Mouse (Mus musculus) kidney, embryonic 15.5 days (tissue): ENCODE data around the gene Olfr5. TPM values are rescaled to one million over a fixed set of nuclear protein-coding genes. Genes with fewer than 3 reads are reported as not detected.
"Not testable (repeated sequence)": the region's sequence is repeated elsewhere in the genome, so short reads cannot be mapped to it uniquely, and the experiment has no call there.

ENCODE experiments used
- ATAC-seq: fragments of 200-750 bp; cut with Nextera tagmentation; replicated peaks from 2 replicates; pipeline ENCODE4 v1.8.0; 2017; ENCODE audit warnings: moderate TSS enrichment; ENCODE audit not compliant: low FRiP score
- H3K27ac ChIP-seq: fragments of 300-500 bp; sonication (generic); 2 replicates; pipeline ENCODE4 v1.5.1; 2015; ENCODE audit warnings: mild to moderate bottlenecking, inconsistent platforms
- H3K27me3 ChIP-seq: fragments of 300-500 bp; sonication (generic); 2 replicates; pipeline ENCODE4 v1.6.1; 2015; ENCODE audit warnings: inconsistent platforms
- H3K36me3 ChIP-seq: fragments of 300-500 bp; sonication (generic); 2 replicates; pipeline ENCODE4 v1.6.1; 2015; ENCODE audit warnings: inconsistent platforms
- H3K4me1 ChIP-seq: fragments of 300-500 bp; sonication (generic); 2 replicates; pipeline ENCODE4 v1.6.1; 2015; ENCODE audit warnings: inconsistent platforms
- H3K4me2 ChIP-seq: fragments of 300-500 bp; sonication (generic); 2 replicates; pipeline ENCODE4 v1.6.1; 2015; ENCODE audit warnings: moderate library complexity, mild to moderate bottlenecking, inconsistent platforms
- H3K4me3 ChIP-seq: fragments of 300-500 bp; sonication (generic); replicated peaks from 2 replicates; pipeline ENCODE4 v1.5.1; 2015; ENCODE audit warnings: mild to moderate bottlenecking, inconsistent platforms
- H3K9ac ChIP-seq: fragments of 300-500 bp; sonication (generic); 2 replicates; pipeline ENCODE4 v1.6.1; 2015; ENCODE audit warnings: mild to moderate bottlenecking, inconsistent platforms
- H3K9me3 ChIP-seq: fragments of 300-500 bp; sonication (generic); replicated peaks from 2 replicates; pipeline ENCODE4 v1.6.1; 2016; ENCODE audit warnings: inconsistent platforms
- WGBS: fragments of 180-500 bp; shearing (Covaris S2); methylation state at CpG from one replicate; pipeline ENCODE4 v1.1.7; 2015; ENCODE audit warnings: mixed read lengths; 5-methylcytosine and 5-hydroxymethylcytosine counted together
- polyA plus RNA-seq: library from polyadenylated mRNA; unstranded; fragments of >200 nt; fragmentation: Nextera tagmentation; extraction: Ambion mirVana; gene quantifications from 2 replicates; pipeline ENCODE4 v1.2.1, GENCODE M21; 2015

The Olfr5 gene
- not detected in 2 replicates for polyA plus RNA-seq

DNA sequence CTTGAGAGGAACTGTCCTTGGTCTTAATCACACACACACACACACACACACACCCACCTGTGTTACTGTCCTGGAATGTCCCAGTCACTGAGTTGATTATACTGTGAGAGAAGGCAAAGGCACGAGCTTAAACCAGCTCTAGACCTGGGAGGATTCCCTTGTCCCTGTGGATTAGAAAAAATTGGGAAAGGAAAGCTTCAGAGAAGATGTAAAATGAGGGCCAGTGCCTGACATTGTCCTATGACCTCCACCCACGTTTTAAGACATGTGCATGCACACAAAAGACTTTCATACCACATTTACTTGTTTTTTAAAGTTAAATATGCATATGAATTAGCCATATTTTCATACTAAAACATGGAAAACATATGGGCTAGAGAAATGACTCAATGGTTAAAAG, at the start of gene Olfr5:
Gene Olfr5, minus strand, starts transcription at position 101 of the 400 bp plus-strand sequence.
- no peak within 1 kb of the TSS for H3K4me2 ChIP-seq
- WGBS = 31% methylated on average over 2 of the region's 2 CpGs
- no peaks in the 10 kb centered on the region for H3K4me1 ChIP-seq
- H3K27ac ChIP-seq = no peak within 1 kb of the TSS
- ATAC-seq = no peak
- H3K9me3 ChIP-seq = no peaks in the 10 kb centered on the region
- H3K27me3 ChIP-seq = no peaks in the 10 kb centered on the region
- H3K9ac ChIP-seq = no peak within 1 kb of the TSS
- no peaks in the 10 kb centered on the region for H3K36me3 ChIP-seq
- H3K4me3 ChIP-seq = no peak within 1 kb of the TSS

DNA sequence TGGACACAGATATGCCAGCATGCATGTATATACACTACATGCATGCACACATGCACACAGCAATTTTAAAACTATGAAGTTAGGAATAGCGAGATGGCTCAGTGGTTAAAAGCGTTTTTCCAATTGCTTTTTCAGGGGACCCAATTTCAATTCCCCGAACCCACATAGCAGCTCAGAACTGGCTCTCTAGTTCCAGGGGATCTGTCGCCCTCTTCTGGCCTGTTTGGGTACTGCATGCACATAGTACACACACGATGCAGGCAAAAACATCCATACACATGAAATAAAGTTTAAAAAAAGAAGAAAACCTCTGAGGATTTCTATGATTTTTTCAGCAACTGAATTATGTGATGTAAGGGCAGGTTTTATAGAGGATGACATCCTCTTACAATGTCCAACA, 39.4 kb upstream of the Olfr5 start:
- Histone ChIP-seq H3K4me3 (no peak overlapping the region), H3K9ac (no peak overlapping the region), H3K27ac (no peak overlapping the region), H3K36me3 (no peaks in the 10 kb centered on the region), H3K9me3 (no peaks in the 10 kb centered on the region), H3K4me1 (no peaks in the 10 kb centered on the region), H3K27me3 (no peaks in the 10 kb centered on the region), H3K4me2 (no peak overlapping the region)
- WGBS = 63% methylated on average over 5 of the region's 5 CpGs
- ATAC-seq = no peak

DNA sequence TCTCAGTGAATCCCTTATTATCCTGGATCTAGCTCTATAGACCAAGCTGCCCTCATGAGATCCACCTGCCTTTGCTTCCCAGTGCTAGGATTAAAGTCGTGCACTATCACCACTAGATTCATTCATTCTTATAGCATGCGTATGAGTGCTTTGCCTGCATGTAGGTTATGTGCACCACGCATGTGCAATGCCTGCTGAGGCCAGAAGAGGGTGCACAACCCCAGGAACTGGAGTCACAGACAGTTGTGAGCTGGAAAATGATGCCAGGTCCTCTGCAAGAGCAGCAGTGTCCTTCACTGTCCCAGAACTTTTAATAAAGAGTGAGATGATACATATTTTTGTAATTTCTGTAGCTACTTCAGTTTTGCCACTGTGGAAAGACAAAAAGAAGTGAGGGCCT, 38.3 kb upstream of the Olfr5 start:
- WGBS = 73% methylated on average over 3 of the region's 3 CpGs
- Histone ChIP-seq H3K27me3 (no peaks in the 10 kb centered on the region), H3K36me3 (no peaks in the 10 kb centered on the region), H3K9ac (no peak overlapping the region), H3K4me3 (no peak overlapping the region), H3K27ac (no peak overlapping the region), H3K9me3 (no peaks in the 10 kb centered on the region), H3K4me2 (no peak overlapping the region), H3K4me1 (no peaks in the 10 kb centered on the region)
- no peak for ATAC-seq

DNA sequence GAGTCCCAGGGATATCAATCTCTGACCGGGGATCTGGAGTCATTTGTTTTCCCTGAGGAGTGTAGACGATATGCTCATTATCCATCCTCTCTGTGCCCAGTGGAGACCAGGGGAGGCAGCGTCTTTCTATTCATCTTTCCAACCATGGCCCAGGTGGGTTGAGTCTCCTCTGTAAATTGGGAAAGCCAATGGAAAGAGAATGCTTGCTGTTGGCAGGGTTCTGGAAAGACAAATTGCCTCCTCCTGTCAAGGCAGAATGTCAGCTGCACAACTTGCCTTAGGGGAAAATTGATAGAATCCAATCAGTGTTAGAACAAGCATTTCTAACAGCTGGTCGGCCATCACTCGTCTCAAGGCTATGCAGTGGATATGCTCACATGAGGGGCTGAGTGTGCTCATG, 36.1 kb upstream of the Olfr5 start, which contains the start of gene Olfr1349:
Gene Olfr1349, minus strand, starts transcription at position 101 of the 400 bp plus-strand sequence.
- Histone ChIP-seq H3K9ac (no peak within 1 kb of the TSS), H3K4me1 (no peaks in the 10 kb centered on the region), H3K27ac (no peak within 1 kb of the TSS), H3K4me3 (no peak within 1 kb of the TSS), H3K9me3 (no peaks in the 10 kb centered on the region), H3K4me2 (no peak within 1 kb of the TSS), H3K27me3 (no peaks in the 10 kb centered on the region), H3K36me3 (no peaks in the 10 kb centered on the region)
- WGBS = 86% methylated on average over 5 of the region's 5 CpGs
- no peak for ATAC-seq

DNA sequence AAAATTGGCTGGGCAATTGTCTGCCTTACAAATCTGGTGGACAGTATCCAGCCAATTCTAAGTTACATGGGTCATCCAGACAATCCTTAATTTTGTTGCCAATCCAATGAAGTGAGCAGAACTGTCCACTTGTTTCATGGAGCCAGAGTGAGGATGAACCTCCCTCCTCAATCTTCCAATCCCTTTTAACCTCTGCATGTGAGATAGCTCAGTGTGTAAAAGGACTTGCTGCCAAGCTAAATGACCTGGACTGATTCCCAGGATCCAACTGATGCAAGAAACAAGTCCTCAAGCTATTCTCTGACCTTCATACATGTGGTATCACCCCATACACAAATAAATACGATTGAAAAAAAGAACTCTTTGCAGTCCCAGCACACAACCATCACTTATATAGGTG, 34.9 kb upstream of the Olfr5 start:
- Histone ChIP-seq H3K9me3 (no peaks in the 10 kb centered on the region; the same call in 1 of the 2 replicates), H3K4me3 (no peak overlapping the region), H3K4me1 (no peaks in the 10 kb centered on the region), H3K9ac (no peak overlapping the region), H3K36me3 (no peaks in the 10 kb centered on the region), H3K27me3 (no peaks in the 10 kb centered on the region), H3K4me2 (no peak overlapping the region), H3K27ac (no peak overlapping the region)
- WGBS = 42% methylated on average over 1 of the region's 1 CpGs
- ATAC-seq = no peak

DNA sequence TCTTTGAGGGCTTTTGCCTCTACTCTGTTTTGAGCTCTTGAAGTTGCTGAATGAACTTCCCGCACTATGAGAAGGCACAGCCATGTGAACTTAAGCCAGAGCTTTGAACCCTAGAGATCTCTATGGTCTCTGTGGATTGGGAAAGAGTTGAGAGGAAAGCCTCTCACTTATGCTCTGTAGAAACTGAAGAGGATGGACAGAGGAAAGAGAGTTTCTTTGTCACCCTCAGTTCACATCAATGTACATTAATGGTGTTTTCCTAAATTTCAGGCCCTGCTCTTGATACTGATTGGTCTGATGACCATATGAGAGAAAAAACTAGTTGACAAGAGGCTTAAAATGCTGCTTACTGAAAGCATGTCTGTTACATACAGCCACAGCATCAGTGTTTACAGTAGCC, 21.9 kb upstream of the Olfr5 start, which contains the start of gene Olfr1348:
Gene Olfr1348, minus strand, starts transcription at position 101 of the 400 bp plus-strand sequence.
- H3K4me2 ChIP-seq = no peak within 1 kb of the TSS
- H3K27ac ChIP-seq = no peak within 1 kb of the TSS
- ATAC-seq = no peak
- no peaks in the 10 kb centered on the region; the same call in 1 of the 2 replicates for H3K9me3 ChIP-seq
- no peaks in the 10 kb centered on the region for H3K4me1 ChIP-seq
- H3K9ac ChIP-seq = no peak within 1 kb of the TSS
- H3K27me3 ChIP-seq = no peaks in the 10 kb centered on the region
- 94% methylated on average over 1 of the region's 1 CpGs for WGBS
- no peak within 1 kb of the TSS for H3K4me3 ChIP-seq
- H3K36me3 ChIP-seq = no peaks in the 10 kb centered on the region

DNA sequence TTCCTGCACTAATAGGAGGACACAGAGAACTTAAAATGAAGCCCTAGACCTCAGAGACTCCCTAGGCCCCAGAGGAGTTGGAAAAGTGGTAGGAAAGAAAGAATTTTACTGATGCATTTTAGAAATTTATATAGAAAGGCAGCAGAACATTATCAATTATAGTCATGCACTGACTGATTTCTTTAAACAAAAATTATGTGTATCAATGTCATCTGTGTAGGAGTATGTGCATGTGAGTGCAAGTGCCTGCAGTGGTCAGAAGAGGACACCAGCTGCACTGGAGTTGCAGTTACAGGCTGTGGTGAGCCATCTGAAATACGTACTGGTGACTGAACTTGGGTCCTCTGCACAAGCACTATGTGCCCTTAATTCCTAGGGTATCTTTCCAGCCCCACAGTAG, 12.9 kb upstream of the Olfr5 start, which contains the start of gene Olfr1347:
Gene Olfr1347, minus strand, starts transcription at position 101 of the 400 bp plus-strand sequence.
- Histone ChIP-seq H3K27ac (no peak within 1 kb of the TSS), H3K36me3 (no peaks in the 10 kb centered on the region), H3K9ac (no peak within 1 kb of the TSS), H3K27me3 (no peaks in the 10 kb centered on the region), H3K4me1 (no peaks in the 10 kb centered on the region), H3K9me3 (no peaks in the 10 kb centered on the region), H3K4me3 (no peak within 1 kb of the TSS), H3K4me2 (no peak within 1 kb of the TSS)
- no peak for ATAC-seq
- WGBS = 58% methylated on average over 1 of the region's 1 CpGs

DNA sequence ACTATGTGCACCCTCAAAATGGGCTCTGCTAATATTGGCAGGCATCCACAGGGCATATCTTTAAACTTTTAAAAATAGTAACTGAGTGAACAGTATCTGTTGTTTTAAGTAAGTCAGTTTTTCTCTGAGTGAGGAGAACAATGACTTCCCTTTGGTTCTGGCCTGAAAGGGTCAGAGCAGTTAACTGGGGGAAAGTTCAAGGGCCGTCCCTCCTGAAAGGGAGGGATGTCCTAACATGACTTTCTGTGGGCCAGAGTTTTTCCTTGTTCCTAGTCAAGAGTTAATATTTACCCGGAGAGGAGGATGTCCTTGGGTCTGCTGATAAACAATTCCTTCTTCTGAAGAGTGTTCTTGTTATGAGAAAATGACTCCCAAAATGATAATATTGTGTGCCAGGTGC, 9.1 kb downstream of the Olfr5 start:
- WGBS = 67% methylated on average over 2 of the region's 2 CpGs
- H3K36me3 ChIP-seq, H3K27me3 ChIP-seq, H3K27ac ChIP-seq, H3K4me3 ChIP-seq, H3K9ac ChIP-seq, ATAC-seq, H3K4me1 ChIP-seq, H3K9me3 ChIP-seq, H3K4me2 ChIP-seq: not testable (repeated sequence)

DNA sequence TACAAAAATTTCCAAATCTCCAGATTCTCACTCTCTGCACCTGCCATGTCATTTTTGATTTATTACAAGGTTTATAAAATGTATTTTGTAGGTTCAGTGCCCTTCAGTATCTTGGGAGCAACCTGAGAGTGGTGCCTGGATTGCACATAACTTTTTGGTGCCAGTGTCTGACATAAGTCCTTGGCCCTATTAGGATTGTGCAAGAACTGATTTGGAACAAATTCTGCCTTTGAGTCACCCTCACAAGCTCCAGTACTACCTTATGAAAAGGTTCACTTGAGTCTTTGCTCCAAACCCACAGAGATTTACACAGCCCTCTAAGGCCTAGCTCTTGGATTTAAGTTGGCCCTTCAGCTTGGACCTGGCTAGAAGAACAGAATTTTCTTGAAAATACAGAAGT, 19.8 kb downstream of the Olfr5 start, which contains the start of gene Olfr1346:
Gene Olfr1346, plus strand, starts transcription at position 151 of the 400 bp plus-strand sequence.
- ATAC-seq = no peak
- Histone ChIP-seq H3K4me3 (no peak within 1 kb of the TSS), H3K9ac (no peak within 1 kb of the TSS), H3K9me3 (no peaks in the 10 kb centered on the region), H3K27me3 (no peaks in the 10 kb centered on the region), H3K36me3 (no peaks in the 10 kb centered on the region), H3K4me1 (no peaks in the 10 kb centered on the region), H3K27ac (no peak within 1 kb of the TSS), H3K4me2 (no peak within 1 kb of the TSS)

DNA sequence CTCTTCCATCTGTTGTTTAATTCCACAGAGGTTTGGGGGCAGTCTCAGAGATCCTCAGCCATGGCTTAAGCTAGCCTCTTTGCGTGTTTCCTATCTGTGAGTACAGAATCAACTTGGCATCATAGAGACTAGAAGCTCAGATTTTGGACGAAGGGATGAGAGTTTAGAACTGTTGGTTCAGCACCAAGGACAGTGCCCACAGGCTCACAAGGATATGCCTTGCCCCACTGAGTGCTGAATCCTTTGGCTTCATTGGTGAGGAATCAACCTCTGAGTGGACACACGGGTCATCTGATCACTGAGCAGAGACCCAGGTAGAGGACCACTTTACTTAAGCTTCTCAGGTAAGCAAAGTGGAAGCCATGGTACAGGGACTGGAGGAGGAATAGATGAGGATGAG, 30.3 kb downstream of the Olfr5 start:
- H3K36me3 ChIP-seq = no peaks in the 10 kb centered on the region
- no peaks in the 10 kb centered on the region for H3K27me3 ChIP-seq
- no peaks in the 10 kb centered on the region for H3K4me1 ChIP-seq
- no peaks in the 10 kb centered on the region; the same call in 1 of the 2 replicates for H3K9me3 ChIP-seq
- H3K9ac ChIP-seq = no peak overlapping the region
- no peak overlapping the region for H3K4me2 ChIP-seq
- ATAC-seq = no peak
- H3K27ac ChIP-seq = no peak overlapping the region
- 47% methylated on average over 3 of the region's 3 CpGs for WGBS
- no peak overlapping the region for H3K4me3 ChIP-seq

DNA sequence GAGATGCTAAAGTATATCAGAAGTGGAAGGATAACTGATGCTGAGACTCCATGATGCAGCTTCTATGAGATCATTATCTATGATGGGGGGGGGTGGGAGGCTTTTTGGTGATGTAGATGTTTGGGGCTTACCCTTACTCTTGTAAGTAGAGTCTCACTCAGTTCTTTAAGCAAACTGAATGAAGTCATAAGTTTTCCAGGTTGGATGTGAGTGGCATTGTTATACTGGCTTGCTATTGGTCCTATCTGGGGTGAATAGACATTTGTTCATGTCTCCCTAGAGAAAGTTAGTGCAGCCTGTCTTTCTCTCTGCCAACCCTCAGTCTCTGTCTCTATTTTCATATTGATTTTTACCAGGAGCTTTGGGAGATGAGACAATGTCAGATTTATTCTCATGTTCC, 30.9 kb downstream of the Olfr5 start, which contains the start of gene Olfr1336:
Gene Olfr1336, plus strand, starts transcription at position 301 of the 400 bp plus-strand sequence.
- no peaks in the 10 kb centered on the region for H3K4me1 ChIP-seq
- H3K27ac ChIP-seq = no peak within 1 kb of the TSS
- no peaks in the 10 kb centered on the region for H3K27me3 ChIP-seq
- no peak within 1 kb of the TSS for H3K4me3 ChIP-seq
- H3K9me3 ChIP-seq = no peaks in the 10 kb centered on the region; the same call in 1 of the 2 replicates
- ATAC-seq = no peak
- H3K4me2 ChIP-seq = no peak within 1 kb of the TSS
- no peak within 1 kb of the TSS for H3K9ac ChIP-seq
- H3K36me3 ChIP-seq = no peaks in the 10 kb centered on the region

DNA sequence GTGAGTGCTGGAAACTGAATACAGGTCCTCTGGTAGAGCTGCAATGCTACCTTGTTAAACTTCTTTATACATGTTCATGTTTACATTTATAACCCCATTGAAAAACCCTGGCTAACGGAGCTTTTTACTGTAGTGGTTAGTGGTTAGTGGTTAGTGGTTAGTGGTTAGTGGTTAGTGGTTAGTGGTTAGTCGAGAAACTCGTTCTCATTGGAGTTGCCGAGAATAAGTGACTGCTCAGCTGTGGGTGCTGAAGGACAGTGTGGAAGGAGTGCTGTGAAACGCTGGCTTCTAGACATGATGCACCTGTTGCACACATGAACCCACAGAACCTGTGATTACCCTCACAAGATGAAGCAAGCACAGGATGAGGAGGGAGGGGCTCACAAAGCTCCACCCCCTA, 39.0 kb downstream of the Olfr5 start:
- H3K36me3 ChIP-seq = no peaks in the 10 kb centered on the region
- WGBS = 87% methylated on average over 5 of the region's 5 CpGs
- no peak overlapping the region for H3K9ac ChIP-seq
- H3K4me1 ChIP-seq = no peaks in the 10 kb centered on the region
- ATAC-seq = no peak
- no peaks in the 10 kb centered on the region for H3K27me3 ChIP-seq
- no peaks in the 10 kb centered on the region; the same call in 1 of the 2 replicates for H3K9me3 ChIP-seq
- H3K4me3 ChIP-seq = no peak overlapping the region
- no peak overlapping the region for H3K4me2 ChIP-seq
- H3K27ac ChIP-seq = no peak overlapping the region

DNA sequence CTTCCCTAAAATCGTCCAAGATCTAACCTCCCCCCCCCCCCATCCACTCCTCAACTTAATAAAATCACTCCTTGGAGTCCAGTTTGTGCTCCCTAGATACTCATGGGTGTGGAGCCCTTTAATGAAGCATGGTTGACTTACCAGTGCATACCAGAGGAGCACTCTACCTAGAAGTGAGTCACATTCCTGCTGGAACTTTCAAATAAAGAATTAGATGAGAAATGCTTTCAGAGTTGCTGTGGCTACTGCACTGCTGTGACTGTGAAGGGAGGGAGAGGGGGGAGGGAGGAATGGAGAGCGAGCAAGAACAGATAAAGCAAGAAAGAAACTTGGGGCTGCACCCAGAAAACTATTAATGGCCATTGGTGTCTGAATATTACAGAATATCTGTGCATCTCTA, 45.6 kb downstream of the Olfr5 start:
- Histone ChIP-seq H3K27me3 (no peaks in the 10 kb centered on the region), H3K4me3 (no peak overlapping the region), H3K9me3 (no peaks in the 10 kb centered on the region), H3K4me2 (no peak overlapping the region), H3K4me1 (no peaks in the 10 kb centered on the region), H3K27ac (no peak overlapping the region), H3K36me3 (no peaks in the 10 kb centered on the region), H3K9ac (no peak overlapping the region)
- ATAC-seq = no peak
- WGBS = 63% methylated on average over 2 of the region's 2 CpGs
